Mouse (Mus musculus): ENCODE results near the gene Evx2.

DNA sequence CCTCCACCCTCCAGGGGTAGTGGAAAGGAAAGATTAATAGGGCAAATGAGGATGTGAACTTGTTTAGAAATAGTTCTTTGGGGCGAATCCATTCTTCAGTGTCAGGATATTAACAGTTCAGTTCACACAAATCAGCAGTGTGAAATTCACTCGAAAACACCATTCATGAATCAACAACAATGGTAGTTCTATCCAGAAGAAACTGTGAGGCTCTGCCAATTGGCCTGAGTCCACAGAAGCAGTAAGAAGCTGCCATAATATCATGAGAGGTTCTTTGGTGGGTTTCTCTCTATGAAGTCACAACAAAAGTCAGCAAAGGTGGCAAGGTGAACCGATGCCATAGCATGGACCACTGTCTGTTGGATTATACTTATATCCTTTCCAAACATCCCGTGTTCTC, 48.0 kb downstream of the Evx2 start:
- TF ChIP-seq GATA1 (IDR thresholded peaks at IDR 0.05; ENCODE audit: borderline replicate concordance, low read length) (no peak), FLI1 (IDR thresholded peaks at IDR 0.05; ENCODE audit: low read length) (no peak)
